Mouse (Mus musculus): ENCODE measurements around the gene Herc2. TPM values are rescaled to one million over a fixed set of nuclear protein-coding genes. Genes with fewer than 3 reads are reported as not detected.
A peak's percentile ranks its signal among the peaks of the same experiment; 100 is the strongest.

Gene Herc2
- total RNA-seq, 2 experiments from 2014 or later, result 145 to 150 TPM

DNA sequence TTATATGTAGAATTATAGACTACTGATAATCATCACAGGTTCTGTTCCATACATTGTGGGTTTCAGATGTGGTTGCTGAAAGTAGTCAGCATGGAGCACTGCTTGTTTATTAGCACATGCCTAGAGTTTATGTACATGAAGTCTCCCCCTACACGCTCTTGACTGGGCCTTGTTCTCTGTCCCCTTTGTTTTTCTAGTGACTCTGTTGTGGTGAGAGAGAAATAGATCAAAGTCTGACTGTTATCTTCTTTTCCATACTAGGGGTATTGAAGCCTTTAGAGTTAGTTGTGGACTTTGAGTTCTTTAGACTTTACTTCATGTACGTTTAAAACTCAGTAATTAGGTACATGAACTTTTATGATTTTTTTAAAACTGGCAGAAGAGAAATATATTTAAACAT, 33.0 kb downstream of the Herc2 start:
- no peak overlapping the region for H3K4me3 ChIP-seq
- intact Hi-C loops (cut with DNase I), result no loop called here
- no peak for DNase-seq (ENCODE audit: extremely low spot score in 1 of 2, low spot score in 2 of 2)
- no peak overlapping the region for H3K27ac ChIP-seq
- TF ChIP-seq CTCF (IDR thresholded peaks at IDR 0.05), result no peak

GRCm38 (mm10) chr7:56089097-56089496, 39.1 kb downstream of the Herc2 start:
- DNase-seq (ENCODE audit: extremely low spot score in 1 of 2, low spot score in 2 of 2), result no peak
- Histone ChIP-seq H3K4me3 (no peak overlapping the region), H3K27ac (no peak overlapping the region)
- no peak for TF ChIP-seq CTCF (IDR thresholded peaks at IDR 0.05)
- intact Hi-C loops (cut with DNase I), result loop anchor here (2.0 kb wide), 1 partner anchor 16 kb away; no protein-coding TSS in a partner anchor

DNA sequence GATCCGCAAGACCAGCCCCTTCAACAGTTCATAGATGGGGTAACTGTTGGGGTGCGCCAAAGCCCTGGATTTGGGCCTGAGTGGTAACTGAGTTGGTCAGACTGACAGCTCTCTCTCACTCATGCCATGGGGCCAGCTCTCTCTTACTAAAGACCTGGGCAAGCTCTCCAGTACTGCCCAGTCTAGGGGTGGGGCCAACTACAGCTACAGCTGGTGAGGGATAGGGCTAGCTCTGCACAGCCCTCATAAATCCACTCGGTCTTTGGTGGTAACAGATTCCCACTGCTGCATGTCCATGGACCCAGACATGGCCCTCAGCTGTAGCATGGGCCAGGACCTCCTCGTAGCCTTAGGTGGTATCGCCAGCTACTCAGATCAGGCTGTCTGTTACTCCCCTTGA, 41.4 kb downstream of the Herc2 start:
- Histone ChIP-seq H3K27ac (no peak overlapping the region), H3K4me3 (no peak overlapping the region)
- no peak for DNase-seq (ENCODE audit: extremely low spot score in 1 of 2, low spot score in 2 of 2)
- intact Hi-C loops (cut with DNase I), result no loop called here
- no peak for TF ChIP-seq CTCF (IDR thresholded peaks at IDR 0.05)

- intact Hi-C loops (cut with DNase I), result no loop called here
- H3K4me3 ChIP-seq, result no peak overlapping the region
- H3K27ac ChIP-seq, result peak overlapping the region; percentile 1; the same call in 1 of the 2 replicates
- TF ChIP-seq CTCF (IDR thresholded peaks at IDR 0.05), result no peak
- DNase-seq (ENCODE audit: extremely low spot score in 1 of 2, low spot score in 2 of 2), result no peak
These were observed 52.4 kb downstream of the Herc2 start for GRCm38 (mm10) chr7:56102293-56102847.

- TF ChIP-seq CTCF (IDR thresholded peaks at IDR 0.05), result no peak
- H3K27ac ChIP-seq, result no peak overlapping the region
- no peak for DNase-seq (ENCODE audit: extremely low spot score in 1 of 2, low spot score in 2 of 2)
- no peak overlapping the region for H3K4me3 ChIP-seq
- intact Hi-C loops (cut with DNase I), result no loop called here
These were observed 63.0 kb downstream of the Herc2 start for GRCm38 (mm10) chr7:56112999-56113398.

GRCm38 (mm10) chr7:56114148-56114547, 64.2 kb downstream of the Herc2 start:
- peak overlapping the region; percentile 46; the same call in 1 of the 2 replicates for H3K27ac ChIP-seq
- intact Hi-C loops (cut with DNase I), result no loop called here
- no peak overlapping the region for H3K4me3 ChIP-seq
- DNase-seq (ENCODE audit: extremely low spot score in 1 of 2, low spot score in 2 of 2), result no peak
- TF ChIP-seq CTCF (IDR thresholded peaks at IDR 0.05), result no peak

GRCm38 (mm10) chr7:56120968-56121367, 71.0 kb downstream of the Herc2 start:
- Histone ChIP-seq H3K4me3 (no peak overlapping the region), H3K27ac (no peak overlapping the region; the same call in 1 of the 2 replicates)
- DNase-seq (ENCODE audit: extremely low spot score in 1 of 2, low spot score in 2 of 2), result no peak
- intact Hi-C loops (cut with DNase I), result no loop called here
- no peak for TF ChIP-seq CTCF (IDR thresholded peaks at IDR 0.05)

DNA sequence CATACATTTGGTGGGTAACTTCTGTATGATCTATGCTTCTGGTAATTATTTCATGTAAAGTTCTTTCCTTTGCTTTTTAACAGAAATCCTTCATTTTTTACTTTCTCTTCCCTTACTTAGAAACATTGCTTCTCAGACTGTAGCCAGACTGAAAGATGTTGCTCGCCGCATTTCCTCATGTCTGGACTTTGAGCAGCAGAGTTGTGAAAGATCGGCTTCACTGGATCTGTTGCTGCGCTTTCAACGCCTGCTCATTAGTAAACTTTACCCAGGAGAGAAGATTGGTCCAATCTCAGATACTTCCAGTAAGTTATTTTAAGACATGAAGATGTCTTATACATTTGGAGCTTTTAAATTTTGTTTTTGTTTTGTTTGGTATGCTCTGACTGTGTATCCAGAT, 71.4 kb downstream of the Herc2 start:
- no peak for TF ChIP-seq CTCF (IDR thresholded peaks at IDR 0.05)
- DNase-seq (ENCODE audit: extremely low spot score in 1 of 2, low spot score in 2 of 2), result no peak
- intact Hi-C loops (cut with DNase I), result no loop called here
- Histone ChIP-seq H3K27ac (no peak overlapping the region; the same call in 1 of the 2 replicates), H3K4me3 (no peak overlapping the region)

DNA sequence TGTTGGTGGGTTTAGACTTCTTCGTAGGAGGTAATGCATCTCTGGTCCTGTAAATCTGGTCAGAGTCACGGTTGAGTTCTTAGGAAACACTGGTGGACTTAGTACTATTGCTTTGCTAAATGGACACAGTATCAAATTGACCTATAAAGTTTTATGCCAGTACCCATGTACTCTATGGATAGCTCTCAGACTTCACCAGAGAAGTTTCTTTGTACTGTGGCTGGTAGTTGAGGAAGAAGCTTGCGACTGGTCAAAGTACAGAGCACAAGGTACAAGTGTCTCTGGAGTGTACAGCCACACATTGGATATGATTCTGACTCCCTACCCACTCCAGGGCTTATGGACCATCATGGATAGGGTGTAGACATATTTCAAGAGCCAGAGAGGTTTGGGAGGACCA, 78.1 kb downstream of the Herc2 start:
- Histone ChIP-seq H3K4me3 (no peak overlapping the region), H3K27ac (no peak overlapping the region)
- no peak for DNase-seq (ENCODE audit: extremely low spot score in 1 of 2, low spot score in 2 of 2)
- intact Hi-C loops (cut with DNase I), result no loop called here
- no peak for TF ChIP-seq CTCF (IDR thresholded peaks at IDR 0.05)

DNA sequence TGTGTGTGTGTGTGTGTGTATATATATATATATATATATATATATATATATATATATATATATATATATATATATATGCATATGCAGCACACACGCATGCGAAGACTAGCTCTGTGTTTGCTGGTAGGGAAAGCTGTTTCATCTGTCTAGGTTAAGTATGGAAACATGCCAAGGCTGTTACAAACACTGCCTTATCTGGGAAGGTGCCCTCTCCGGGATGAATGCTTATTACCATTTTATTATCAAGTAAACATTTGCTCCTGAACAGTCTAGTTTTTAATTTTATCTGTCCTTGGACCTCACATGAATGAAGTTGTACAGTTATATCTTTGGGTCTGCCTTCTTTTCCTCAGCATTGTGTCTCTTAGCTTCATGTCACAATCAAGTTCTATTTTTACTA, 79.6 kb downstream of the Herc2 start:
- no peak overlapping the region for H3K27ac ChIP-seq
- TF ChIP-seq CTCF (IDR thresholded peaks at IDR 0.05), result no peak
- intact Hi-C loops (cut with DNase I), result no loop called here
- DNase-seq (ENCODE audit: extremely low spot score in 1 of 2, low spot score in 2 of 2), result no peak
- H3K4me3 ChIP-seq, result no peak overlapping the region

DNA sequence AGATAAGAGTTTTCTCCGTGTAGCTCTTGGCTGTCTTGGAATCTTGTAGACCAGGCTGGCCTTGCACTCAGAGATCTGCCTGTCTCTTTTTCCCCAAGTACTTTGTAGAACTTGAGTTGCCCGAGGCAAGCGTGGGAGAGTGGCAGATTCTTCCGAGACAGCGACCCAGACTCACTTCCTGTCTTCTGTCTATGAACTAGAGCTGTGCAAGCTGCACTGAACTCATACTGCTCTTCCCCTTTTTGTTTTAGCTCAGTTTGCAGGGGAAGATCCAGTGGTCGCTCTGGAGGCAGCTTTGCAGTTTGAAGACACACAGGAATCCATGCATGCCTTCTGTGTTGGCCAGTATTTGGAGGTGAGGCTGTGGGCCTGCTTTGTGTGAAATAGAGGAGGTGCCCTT, 81.6 kb downstream of the Herc2 start:
- no peak for TF ChIP-seq CTCF (IDR thresholded peaks at IDR 0.05)
- no peak for DNase-seq (ENCODE audit: extremely low spot score in 1 of 2, low spot score in 2 of 2)
- intact Hi-C loops (cut with DNase I), result no loop called here
- Histone ChIP-seq H3K27ac (0 out of 2 replicates have a peak overlapping the region, but pooled peaks have one; percentile 1), H3K4me3 (no peak overlapping the region)

GRCm38 (mm10) chr7:56138706-56139105, 88.7 kb downstream of the Herc2 start:
- no peak overlapping the region for H3K27ac ChIP-seq
- no peak for DNase-seq (ENCODE audit: extremely low spot score in 1 of 2, low spot score in 2 of 2)
- H3K4me3 ChIP-seq, result no peak overlapping the region
- TF ChIP-seq CTCF (IDR thresholded peaks at IDR 0.05), result no peak
- intact Hi-C loops (cut with DNase I), result no loop called here

DNA sequence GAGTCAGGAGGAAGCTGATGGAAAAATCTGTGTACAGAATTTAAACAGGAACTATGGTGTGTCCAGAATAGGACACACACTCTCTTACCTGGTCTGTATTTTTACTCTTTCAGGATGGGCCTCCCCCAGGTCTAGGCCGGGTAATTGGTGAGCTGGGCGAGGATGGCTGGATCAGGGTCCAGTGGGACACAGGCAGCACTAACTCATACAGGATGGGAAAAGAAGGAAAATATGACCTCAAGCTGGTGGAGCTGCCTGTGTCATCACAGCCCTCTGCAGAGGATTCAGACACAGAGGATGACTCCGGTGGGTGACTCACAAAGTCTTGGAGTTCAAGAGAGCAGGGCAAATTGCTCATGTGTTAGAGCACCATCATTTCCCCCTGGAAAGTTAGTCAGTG, 96.4 kb downstream of the Herc2 start:
- TF ChIP-seq CTCF (IDR thresholded peaks at IDR 0.05), result no peak
- Histone ChIP-seq H3K4me3 (no peak overlapping the region), H3K27ac (no peak overlapping the region)
- intact Hi-C loops (cut with DNase I), result no loop called here
- DNase-seq (ENCODE audit: extremely low spot score in 1 of 2, low spot score in 2 of 2), result no peak

All from left cerebral cortex, adult 2 months (tissue).